Mouse (Mus musculus) heart, embryonic 15.5 days (tissue): ENCODE results near the gene Tmco1. TPM values are rescaled to one million over a fixed set of nuclear protein-coding genes. Genes with fewer than 3 reads are reported as not detected.

Experiments used
- ATAC-seq: fragments of 200-750 bp; cut with Nextera tagmentation; replicated peaks from 2 replicates; pipeline ENCODE4 v1.8.0; 2017; ENCODE audit warnings: low read depth, moderate TSS enrichment; ENCODE audit not compliant: insufficient number of reproducible peaks, insufficient read depth, low FRiP score
- H3K27ac ChIP-seq: fragments of 300-500 bp; sonication (generic); 2 replicates; pipeline ENCODE4 v1.5.1; 2015; ENCODE audit warnings: mild to moderate bottlenecking, inconsistent platforms
- H3K27me3 ChIP-seq: fragments of 300-500 bp; sonication (generic); 2 replicates; pipeline ENCODE4 v1.6.1; 2015; ENCODE audit warnings: inconsistent platforms
- H3K36me3 ChIP-seq: fragments of 300-500 bp; sonication (generic); 2 replicates; pipeline ENCODE4 v1.6.1; 2015; ENCODE audit warnings: mild to moderate bottlenecking, inconsistent platforms
- H3K4me1 ChIP-seq: fragments of 300-500 bp; sonication (generic); replicated peaks from 2 replicates; pipeline ENCODE4 v1.6.1; 2015; ENCODE audit warnings: inconsistent platforms
- H3K4me2 ChIP-seq: fragments of 300-500 bp; sonication (generic); 2 replicates; pipeline ENCODE4 v1.6.1; 2015; ENCODE audit warnings: inconsistent platforms, mild to moderate bottlenecking, moderate library complexity
- H3K4me3 ChIP-seq: fragments of 300-500 bp; sonication (generic); 2 replicates; pipeline ENCODE4 v1.5.1; 2015; ENCODE audit warnings: mild to moderate bottlenecking, inconsistent platforms
- H3K9ac ChIP-seq: fragments of 300-500 bp; sonication (generic); 2 replicates; pipeline ENCODE4 v1.6.1; 2015; ENCODE audit warnings: mild to moderate bottlenecking, inconsistent platforms
- H3K9me3 ChIP-seq: fragments of 300-500 bp; sonication (generic); replicated peaks from 2 replicates; pipeline ENCODE4 v1.6.1; 2016; ENCODE audit warnings: inconsistent platforms
- WGBS: fragments of 180-500 bp; shearing (Covaris S2); methylation state at CpG from one replicate; pipeline ENCODE4 v1.1.7; 2015; ENCODE audit warnings: mixed read lengths; 5-methylcytosine and 5-hydroxymethylcytosine counted together
- microRNA-seq: library from miRNA; unstranded; fragments of <30 nt; microRNA quantifications from one replicate; pipeline ENCODE4, GENCODE M21; 2016
- polyA plus RNA-seq: library from polyadenylated mRNA; unstranded; fragments of >200 nt; fragmentation: Nextera tagmentation; extraction: Ambion mirVana; gene quantifications from 2 replicates; pipeline ENCODE4 v1.2.1, GENCODE M21; 2015

Tmco1 gene
- polyA plus RNA-seq, 1 experiment from 2014 or later, result 81.9 TPM

- peaks cover 21% of the 10 kb centered on the region for H3K36me3 ChIP-seq
- no peaks in the 10 kb centered on the region for H3K27me3 ChIP-seq
- H3K4me1 ChIP-seq, result no peaks in the 10 kb centered on the region; the same call in 1 of the 2 replicates
- no peak for ATAC-seq
- H3K4me2 ChIP-seq, result no peak overlapping the region
- WGBS, result 67% methylated on average over 6 of the region's 6 CpGs
- no peaks in the 10 kb centered on the region for H3K9me3 ChIP-seq
- no peak overlapping the region for H3K9ac ChIP-seq
- H3K4me3 ChIP-seq, result no peak overlapping the region
- H3K27ac ChIP-seq, result no peak overlapping the region
These were observed 69.8 kb downstream of the Tmco1 start for GRCm38 (mm10) chr1:167378019-167378418.

GRCm38 (mm10) chr1:167379751-167380150 lies 71.6 kb downstream of the Tmco1 start:
- Histone ChIP-seq H3K9me3 (no peaks in the 10 kb centered on the region), H3K9ac (no peak overlapping the region), H3K4me3 (no peak overlapping the region), H3K27ac (no peak overlapping the region), H3K4me1 (no peaks in the 10 kb centered on the region; the same call in 1 of the 2 replicates), H3K4me2 (no peak overlapping the region), H3K36me3 (peaks cover 20% of the 10 kb centered on the region), H3K27me3 (no peaks in the 10 kb centered on the region)
- no peak for ATAC-seq
- WGBS, result 67% methylated on average over 5 of the region's 5 CpGs

- 88% methylated on average over 2 of the region's 2 CpGs for WGBS
- Histone ChIP-seq H3K4me2 (no peak overlapping the region), H3K36me3 (peaks cover 20% of the 10 kb centered on the region), H3K4me3 (no peak overlapping the region), H3K27me3 (no peaks in the 10 kb centered on the region), H3K9ac (no peak overlapping the region), H3K27ac (no peak overlapping the region), H3K4me1 (peaks cover 3% of the 10 kb centered on the region), H3K9me3 (no peaks in the 10 kb centered on the region)
- no peak for ATAC-seq
These were observed 72.0 kb downstream of the Tmco1 start for GRCm38 (mm10) chr1:167380223-167380622.

- no peak overlapping the region for H3K27ac ChIP-seq
- H3K4me2 ChIP-seq, result no peak overlapping the region
- H3K9me3 ChIP-seq, result no peaks in the 10 kb centered on the region
- no peak overlapping the region for H3K4me3 ChIP-seq
- peaks cover 12% of the 10 kb centered on the region for H3K36me3 ChIP-seq
- peaks cover 6% of the 10 kb centered on the region for H3K4me1 ChIP-seq
- 66% methylated on average over 8 of the region's 8 CpGs for WGBS
- H3K27me3 ChIP-seq, result no peaks in the 10 kb centered on the region
- no peak overlapping the region for H3K9ac ChIP-seq
- no peak for ATAC-seq
These were observed 73.2 kb downstream of the Tmco1 start for GRCm38 (mm10) chr1:167381050-167382015.

- H3K27me3 ChIP-seq, result no peaks in the 10 kb centered on the region
- H3K9me3 ChIP-seq, result no peaks in the 10 kb centered on the region
- peaks cover 5% of the 10 kb centered on the region for H3K36me3 ChIP-seq
- peaks cover 6% of the 10 kb centered on the region for H3K4me1 ChIP-seq
- no peak overlapping the region for H3K4me3 ChIP-seq
- H3K4me2 ChIP-seq, result no peak overlapping the region
- ATAC-seq, result no peak
- 82% methylated on average over 7 of the region's 7 CpGs for WGBS
- H3K9ac ChIP-seq, result no peak overlapping the region
- no peak overlapping the region for H3K27ac ChIP-seq
These were observed 74.1 kb downstream of the Tmco1 start for GRCm38 (mm10) chr1:167382316-167382715.

GRCm38 (mm10) chr1:167382763-167383162 lies 74.6 kb downstream of the Tmco1 start:
- Histone ChIP-seq H3K9ac (no peak overlapping the region), H3K36me3 (0 out of 2 replicates have a peak, but pooled peaks cover under 1% of the 10 kb centered on the region), H3K27me3 (no peaks in the 10 kb centered on the region), H3K4me1 (peaks cover 6% of the 10 kb centered on the region), H3K4me3 (no peak overlapping the region), H3K27ac (no peak overlapping the region), H3K4me2 (no peak overlapping the region), H3K9me3 (no peaks in the 10 kb centered on the region)
- 88% methylated on average over 5 of the region's 5 CpGs for WGBS
- no peak for ATAC-seq

- H3K27me3 ChIP-seq, result no peaks in the 10 kb centered on the region
- no peaks in the 10 kb centered on the region for H3K36me3 ChIP-seq
- WGBS, result 74% methylated on average over 5 of the region's 5 CpGs
- H3K9me3 ChIP-seq, result no peaks in the 10 kb centered on the region
- ATAC-seq, result no peak
- H3K4me3 ChIP-seq, result no peak overlapping the region
- no peak overlapping the region for H3K9ac ChIP-seq
- H3K4me2 ChIP-seq, result no peak overlapping the region
- peaks cover 6% of the 10 kb centered on the region for H3K4me1 ChIP-seq
- no peak overlapping the region for H3K27ac ChIP-seq
These were observed 75.0 kb downstream of the Tmco1 start for GRCm38 (mm10) chr1:167383178-167383577.

Small RNAs within 50 kb of the gene (microRNA-seq; reads per million reads assigned to microRNA genes)
- gene Gm25911 (1.1 reads per million), gene Mir6347 (not detected)

Other genes starting within 250 kb of the Tmco1 start
- 42.3 and 57.7 TPM in 2 replicates for gene Uck2, start 23.1 kb upstream of the Tmco1 start, polyA plus RNA-seq
- gene Aldh9a1, start 41.6 kb downstream of the Tmco1 start, polyA plus RNA-seq, result 25.3 and 35.4 TPM in 2 replicates
- gene Mgst3, start 85.5 kb downstream of the Tmco1 start, polyA plus RNA-seq, result 145 and 154 TPM in 2 replicates
- 0.31 and 0.32 TPM in 2 replicates for gene Lrrc52, start 158.4 kb downstream of the Tmco1 start, polyA plus RNA-seq